Mouse (Mus musculus) ES-E14 (cell line): ENCODE results near the gene Prdx1. TPM values are rescaled to one million over a fixed set of nuclear protein-coding genes. Genes with fewer than 3 reads are reported as not detected.

Experiments used
- DNase-seq: peaks from one replicate; pipeline ENCODE4 v3.0.0-alpha.2; 2013; ENCODE audit warnings: low read depth, low spot score
- H3K27ac ChIP-seq: 2 replicates; pipeline ENCODE4 v1.5.1; 2012; ENCODE audit warnings: low read depth, mild to moderate bottlenecking, low read length, moderate library complexity, mixed read lengths; ENCODE audit not compliant: poor library complexity, insufficient read depth, severe bottlenecking
- H3K36me3 ChIP-seq: 2 replicates; pipeline ENCODE4 v1.6.1; 2012; ENCODE audit warnings: mild to moderate bottlenecking, low read length, moderate library complexity, mixed read lengths; ENCODE audit not compliant: control insufficient read depth, poor library complexity, insufficient read depth, severe bottlenecking
- H3K4me1 ChIP-seq, 2 experiments: fragments of 150-350 bp in 1 of 2; sonication (generic) in 1 of 2; 2 replicates each; pipeline ENCODE4 v1.6.1; 2012; ENCODE audit warnings: low read length in 2 of 2, mild to moderate bottlenecking in 1 of 2, mixed read lengths in 1 of 2; ENCODE audit not compliant: control insufficient read depth in 2 of 2, insufficient read depth in 2 of 2, poor library complexity in 1 of 2
- H3K4me3 ChIP-seq, 2 experiments: fragments of 150-350 bp in 1 of 2; sonication (generic) in 1 of 2; 2 replicates each; pipeline ENCODE4 v1.5.1; 2012; ENCODE audit warnings: low read length in 2 of 2, low read depth in 1 of 2, mild to moderate bottlenecking in 1 of 2, mixed read lengths in 1 of 2; ENCODE audit not compliant: insufficient read depth in 1 of 2, poor library complexity in 1 of 2, severe bottlenecking in 1 of 2
- H3K9ac ChIP-seq: 2 replicates; pipeline ENCODE4 v1.6.1; 2012; ENCODE audit warnings: low read depth, mild to moderate bottlenecking, low read length, mixed read lengths; ENCODE audit not compliant: poor library complexity, insufficient read depth, severe bottlenecking
- H3K9me3 ChIP-seq: fragments of 150-350 bp; sonication (generic); 2 replicates; pipeline ENCODE4 v1.6.1; 2012; ENCODE audit warnings: low read depth, mild to moderate bottlenecking, low read length; ENCODE audit not compliant: control insufficient read depth, insufficient read depth
- CHD2 ChIP-seq: IDR thresholded peaks from 2 replicates; pipeline ENCODE4 v1.6.1; 2014; ENCODE audit warnings: mild to moderate bottlenecking, low read depth, low read length, inconsistent platforms
- HCFC1 ChIP-seq: IDR thresholded peaks from 2 replicates; pipeline ENCODE4 v1.6.1; 2012; ENCODE audit warnings: low read length, inconsistent platforms, borderline replicate concordance; ENCODE audit not compliant: insufficient read depth
- MAFK ChIP-seq: IDR thresholded peaks from 2 replicates; pipeline ENCODE4 v1.6.1; 2014; ENCODE audit warnings: mild to moderate bottlenecking, low read depth, low read length, inconsistent platforms; ENCODE audit not compliant: insufficient read depth
- ZC3H11A ChIP-seq: IDR thresholded peaks from 2 replicates; pipeline ENCODE4 v1.6.1; 2012; ENCODE audit warnings: low read depth, mild to moderate bottlenecking, inconsistent platforms, low read length, borderline replicate concordance
- ZNF384 ChIP-seq: IDR thresholded peaks from 2 replicates; pipeline ENCODE4 v1.6.1; 2012; ENCODE audit warnings: low read depth, low read length, inconsistent platforms
- in situ Hi-C, 2 experiments: fragments of 600-800 bp; cut with MboI; formaldehyde crosslinking; loops; one replicate each; pipeline ENCODE4 v1.15.1; 2025; ENCODE audit warnings: low sequenced_read_pairs in 2 of 2, inconsistent platforms in 1 of 2; ENCODE audit not compliant: unreplicated experiment in 2 of 2
- total RNA-seq: library from RNA; depleted of rRNA; stranded (reverse); fragments of 300-350 nt; gene quantifications from 2 replicates; pipeline ENCODE4 v1.2.3, GENCODE M21; 2012; rRNA removed

The Prdx1 gene
- total RNA-seq, result 444 and 682 TPM in 2 replicates

DNA sequence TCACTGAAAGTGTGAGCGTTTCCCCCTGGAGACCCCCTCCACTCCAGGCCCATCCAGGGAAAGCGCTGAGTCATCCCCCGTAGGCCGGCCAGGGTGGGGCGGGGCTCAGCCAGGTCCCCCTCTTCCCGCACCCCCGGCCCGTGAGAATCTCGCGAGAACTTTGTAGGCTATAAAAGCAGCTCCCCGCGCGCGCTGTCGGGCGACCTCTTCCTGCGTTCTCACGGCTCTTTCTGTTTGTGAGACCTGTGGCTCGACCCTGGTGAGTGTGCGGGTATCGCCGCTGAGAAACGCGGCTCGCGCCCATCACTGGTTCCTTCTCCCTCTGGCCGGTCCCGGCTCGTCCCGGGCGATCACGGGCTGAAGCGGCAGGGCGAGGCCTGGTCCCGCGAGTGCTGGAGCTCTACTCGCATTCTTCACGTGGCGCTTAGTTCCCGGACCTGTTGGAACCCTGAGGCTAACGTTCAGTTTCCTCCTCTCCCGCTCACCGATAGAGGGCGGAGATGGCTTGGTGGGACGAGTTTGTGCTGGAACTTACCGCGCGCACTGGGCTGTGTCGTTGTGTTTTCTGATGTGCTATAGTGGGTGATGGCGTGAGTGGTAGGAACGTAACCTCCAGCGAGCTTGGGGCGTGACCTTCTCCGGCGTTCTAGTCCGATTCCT is at the start of gene Prdx1:
TSS of gene Prdx1 (plus strand) at position 143 of the 660 bp plus-strand sequence.
- H3K27ac ChIP-seq, result peak within 1 kb of the TSS; percentile 99
- in situ Hi-C loops, result no loop called here
- TF ChIP-seq ZC3H11A (no peak), CHD2 (peak; percentile 99), ZNF384 (no peak), MAFK (peak; percentile 99), HCFC1 (peak; percentile 62; the same call in 1 of the 2 replicates)
- H3K9ac ChIP-seq, result peak within 1 kb of the TSS; percentile 99
- H3K9me3 ChIP-seq, result no peaks in the 10 kb centered on the region
- H3K36me3 ChIP-seq, result peaks cover 28% of the 10 kb centered on the region
- H3K4me3 ChIP-seq, result peak within 1 kb of the TSS; percentile 74 to 96
- peak; percentile 92 for DNase-seq
- peaks cover 3 to 5% of the 10 kb centered on the region in 2 experiments; a peak in 3 of 4 replicates for H3K4me1 ChIP-seq

DNA sequence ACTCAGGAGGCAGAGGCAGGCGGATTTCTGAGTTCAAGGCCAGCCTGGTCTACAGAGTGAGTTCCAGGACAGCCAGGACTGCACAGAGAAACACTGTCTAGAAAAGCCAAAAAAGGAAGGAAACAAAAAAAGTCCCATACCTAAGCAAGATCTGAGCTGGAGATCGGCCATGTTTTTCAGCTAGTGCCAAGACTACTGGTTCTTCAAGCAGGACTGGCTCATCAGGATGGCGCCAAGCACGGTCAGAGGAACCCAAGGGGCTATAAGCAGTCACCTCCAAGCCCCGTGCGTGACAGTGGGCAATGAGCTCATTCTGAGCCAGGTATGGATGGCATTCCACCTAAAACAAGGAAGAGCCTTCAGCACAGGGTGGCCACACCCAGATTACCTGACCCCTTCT is 46.5 kb upstream of the Prdx1 start:
- DNase-seq, result no peak
- no peak overlapping the region for H3K9ac ChIP-seq
- H3K4me1 ChIP-seq, result no peaks in the 10 kb centered on the region; a peak in 1 of 4 replicates
- H3K36me3 ChIP-seq, result peaks cover 35% of the 10 kb centered on the region
- in situ Hi-C loops, result no loop called here
- no peak for TF ChIP-seq HCFC1
- no peak for TF ChIP-seq ZC3H11A
- TF ChIP-seq CHD2, result no peak
- TF ChIP-seq MAFK, result no peak
- TF ChIP-seq ZNF384, result no peak
- H3K27ac ChIP-seq, result no peak overlapping the region
- H3K4me3 ChIP-seq, result no peak overlapping the region
- H3K9me3 ChIP-seq, result no peaks in the 10 kb centered on the region

DNA sequence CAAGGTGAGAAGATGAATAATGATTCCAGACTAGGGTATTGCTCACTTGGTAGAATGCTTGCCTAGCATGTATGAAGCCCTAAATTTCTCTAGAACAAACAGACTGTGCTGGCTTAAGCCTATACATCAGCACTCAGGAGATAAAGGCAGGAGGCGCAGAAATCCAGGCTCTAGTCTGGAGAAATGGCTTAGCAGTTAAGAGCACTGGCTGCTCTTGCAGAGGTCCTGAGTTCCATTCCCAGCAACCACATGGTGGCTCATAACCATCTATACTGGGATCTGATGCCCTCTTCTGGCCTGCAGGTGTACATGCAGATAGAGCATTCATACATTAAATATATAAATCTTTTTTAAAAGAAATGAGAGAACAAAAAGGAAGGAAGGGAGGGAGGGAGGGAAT is 43.3 kb upstream of the Prdx1 start:
- no peak for DNase-seq
- no peaks in the 10 kb centered on the region for H3K9me3 ChIP-seq
- H3K27ac ChIP-seq, result no peak overlapping the region
- no peak overlapping the region for H3K9ac ChIP-seq
- no peak overlapping the region for H3K4me3 ChIP-seq
- TF ChIP-seq ZC3H11A (no peak), HCFC1 (no peak), CHD2 (no peak), ZNF384 (no peak), MAFK (no peak)
- H3K4me1 ChIP-seq, result no peaks in the 10 kb centered on the region; a peak in 2 of 4 replicates
- H3K36me3 ChIP-seq, result peaks cover 38% of the 10 kb centered on the region
- in situ Hi-C loops, result no loop called here

DNA sequence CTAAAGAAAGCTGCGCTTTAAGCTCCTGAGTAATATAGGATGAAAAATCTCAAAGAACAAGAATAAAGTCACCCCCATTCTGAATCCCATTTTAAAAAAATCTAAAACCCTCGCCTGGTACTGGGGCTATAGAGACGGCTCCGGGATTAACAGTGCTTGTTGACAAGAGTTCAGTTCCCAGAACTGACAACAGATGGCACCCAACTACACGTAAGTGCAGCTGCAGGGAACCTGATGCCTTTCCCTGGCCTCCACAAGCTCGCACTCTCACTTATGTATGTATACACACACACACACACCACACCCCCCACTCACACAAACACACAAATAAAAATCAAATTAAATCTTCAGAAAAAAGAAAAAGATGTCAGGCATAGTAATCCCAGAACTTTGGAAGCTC is 41.0 kb upstream of the Prdx1 start:
- TF ChIP-seq CHD2, result no peak
- in situ Hi-C loops, result no loop called here
- Histone ChIP-seq H3K4me1 (no peaks in the 10 kb centered on the region; a peak in 3 of 4 replicates), H3K27ac (no peak overlapping the region), H3K9me3 (no peaks in the 10 kb centered on the region), H3K4me3 (no peak overlapping the region), H3K9ac (no peak overlapping the region), H3K36me3 (peaks cover 24% of the 10 kb centered on the region)
- DNase-seq, result no peak

DNA sequence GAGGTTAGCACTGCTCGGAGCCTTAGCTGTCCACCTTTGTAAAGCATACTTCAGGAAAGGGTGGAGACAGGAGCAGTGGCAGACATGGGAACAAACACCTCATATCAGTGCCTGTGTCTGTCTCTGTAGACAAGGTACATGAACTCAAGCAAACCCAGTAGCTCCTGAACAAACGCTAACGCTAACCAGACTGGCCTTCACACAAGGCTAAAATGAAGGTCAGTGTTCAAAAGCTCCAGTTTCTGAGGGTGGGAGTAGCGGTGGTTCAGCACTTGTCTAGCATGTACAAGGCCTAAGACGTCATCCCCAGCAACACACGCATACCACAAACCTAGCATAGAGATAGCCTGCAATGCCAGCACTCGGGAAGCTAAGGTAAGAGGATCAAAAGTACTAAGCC is 39.7 kb upstream of the Prdx1 start:
- no peak overlapping the region; the same call in 1 of the 2 replicates for H3K9ac ChIP-seq
- no peak for DNase-seq
- H3K4me1 ChIP-seq, result no peaks in the 10 kb centered on the region; a peak in 3 of 4 replicates
- TF ChIP-seq CHD2, result no peak
- no peak for TF ChIP-seq ZC3H11A
- no peak for TF ChIP-seq ZNF384
- no peak for TF ChIP-seq MAFK
- TF ChIP-seq HCFC1, result no peak
- no peak overlapping the region for H3K27ac ChIP-seq
- H3K4me3 ChIP-seq, result no peak overlapping the region
- peaks cover 15% of the 10 kb centered on the region for H3K36me3 ChIP-seq
- H3K9me3 ChIP-seq, result no peaks in the 10 kb centered on the region
- in situ Hi-C loops, result no loop called here
